Mouse (Mus musculus) hindbrain, embryonic 11.5 days (tissue): Measurements from ENCODE around the gene Tmem88b. TPM values are rescaled to one million over a fixed set of nuclear protein-coding genes. Genes with fewer than 3 reads are reported as not detected.

Source experiments
- ATAC-seq: fragments of 200-750 bp; cut with Nextera tagmentation; 2 replicates; pipeline ENCODE4 v1.8.0; 2017; ENCODE audit warnings: mild to moderate bottlenecking, moderate TSS enrichment, moderate library complexity; ENCODE audit not compliant: low FRiP score
- DNase-seq: peaks from one replicate; pipeline ENCODE4 v3.0.0-alpha.2; 2015; ENCODE audit warnings: low spot score
- H3K27ac ChIP-seq: fragments of 300-500 bp; sonication (generic); 2 replicates; pipeline ENCODE4 v1.5.1; 2014; ENCODE audit warnings: mild to moderate bottlenecking, low read depth, low read length
- H3K27me3 ChIP-seq: fragments of 300-500 bp; sonication (generic); 2 replicates; pipeline ENCODE4 v1.6.1; 2014; ENCODE audit warnings: mild to moderate bottlenecking, low read length, moderate library complexity, mixed read lengths; ENCODE audit not compliant: control insufficient read depth, insufficient read depth
- H3K36me3 ChIP-seq: fragments of 300-500 bp; sonication (generic); 2 replicates; pipeline ENCODE4 v1.6.1; 2014; ENCODE audit warnings: mild to moderate bottlenecking, low read length, moderate library complexity, mixed read lengths; ENCODE audit not compliant: control insufficient read depth, insufficient read depth
- H3K4me1 ChIP-seq: fragments of 300-500 bp; sonication (generic); replicated peaks from 2 replicates; pipeline ENCODE4 v1.6.1; 2014; ENCODE audit warnings: low read length, mixed read lengths; ENCODE audit not compliant: control insufficient read depth, insufficient read depth
- H3K4me2 ChIP-seq: fragments of 300-500 bp; sonication (generic); replicated peaks from 2 replicates; pipeline ENCODE4 v1.6.1; 2014; ENCODE audit warnings: mild to moderate bottlenecking, low read depth, low read length
- H3K4me3 ChIP-seq: fragments of 300-500 bp; sonication (generic); 2 replicates; pipeline ENCODE4 v1.5.1; 2014; ENCODE audit warnings: low read depth, low read length
- H3K9ac ChIP-seq: fragments of 300-500 bp; sonication (generic); 2 replicates; pipeline ENCODE4 v1.6.1; 2014; ENCODE audit warnings: low read depth, low read length
- H3K9me3 ChIP-seq: fragments of 300-500 bp; sonication (generic); 2 replicates; pipeline ENCODE4 v1.6.1; 2016; ENCODE audit warnings: low read length; ENCODE audit not compliant: control insufficient read depth
- WGBS: fragments of 180-500 bp; shearing (Covaris S2); extraction: QIAGEN DNeasy Blood & Tissue Kit; methylation state at CpG from one replicate; pipeline ENCODE4 v1.1.7; 2014; 5-methylcytosine and 5-hydroxymethylcytosine counted together
- polyA plus RNA-seq: library from polyadenylated mRNA; unstranded; fragments of >200 nt; fragmentation: Nextera tagmentation; extraction: Ambion mirVana; gene quantifications from 2 replicates; pipeline ENCODE4 v1.2.1, GENCODE M21; 2014

Gene Tmem88b
- polyA plus RNA-seq, 1 experiment from 2014 or later = 0.52 TPM

DNA sequence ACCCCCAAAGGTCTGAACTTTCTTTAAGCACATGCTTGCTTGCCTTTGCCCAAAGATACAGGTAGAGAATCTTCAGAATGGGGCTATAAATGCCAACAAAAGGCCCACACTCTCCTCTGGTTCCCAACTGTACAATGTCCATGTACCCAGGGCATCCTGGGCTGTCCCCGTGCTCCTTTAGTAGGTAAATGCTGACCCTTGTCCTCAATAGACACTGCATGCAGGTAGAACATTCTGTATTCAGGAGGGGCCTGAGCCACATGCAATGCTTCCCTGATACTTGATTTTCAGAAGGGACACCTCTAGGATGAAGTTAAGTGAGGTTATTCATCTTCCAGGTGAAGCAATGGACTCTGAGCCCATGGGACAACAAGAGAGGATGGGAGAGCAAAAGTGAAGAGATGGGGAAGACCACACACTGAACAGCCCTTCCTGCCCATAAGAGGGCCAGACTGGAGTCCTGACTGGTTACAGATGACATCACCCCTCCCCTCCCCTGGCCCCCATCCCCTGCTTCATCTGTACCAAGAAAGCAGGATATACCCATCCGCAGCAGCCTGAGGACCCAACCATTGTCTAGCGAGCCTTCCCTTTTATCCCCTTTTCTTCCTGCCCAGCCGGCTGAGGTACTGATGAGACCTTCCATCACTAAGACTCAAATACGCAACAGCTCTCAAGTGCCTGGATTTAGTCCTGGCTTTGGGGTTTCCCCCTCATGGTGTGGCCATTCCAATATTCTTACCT lies 12.2 kb downstream of the Tmem88b start:
- ATAC-seq = no peak
- Histone ChIP-seq H3K4me3 (no peak overlapping the region; the same call in 1 of the 2 replicates), H3K9ac (no peak overlapping the region), H3K4me1 (peaks cover 2% of the 10 kb centered on the region; the same call in 1 of the 2 replicates), H3K27ac (no peak overlapping the region), H3K36me3 (no peaks in the 10 kb centered on the region), H3K27me3 (peaks cover 26% of the 10 kb centered on the region), H3K9me3 (no peaks in the 10 kb centered on the region), H3K4me2 (no peak overlapping the region)
- 44% methylated on average over 5 of the region's 5 CpGs for WGBS
- no peak for DNase-seq

DNA sequence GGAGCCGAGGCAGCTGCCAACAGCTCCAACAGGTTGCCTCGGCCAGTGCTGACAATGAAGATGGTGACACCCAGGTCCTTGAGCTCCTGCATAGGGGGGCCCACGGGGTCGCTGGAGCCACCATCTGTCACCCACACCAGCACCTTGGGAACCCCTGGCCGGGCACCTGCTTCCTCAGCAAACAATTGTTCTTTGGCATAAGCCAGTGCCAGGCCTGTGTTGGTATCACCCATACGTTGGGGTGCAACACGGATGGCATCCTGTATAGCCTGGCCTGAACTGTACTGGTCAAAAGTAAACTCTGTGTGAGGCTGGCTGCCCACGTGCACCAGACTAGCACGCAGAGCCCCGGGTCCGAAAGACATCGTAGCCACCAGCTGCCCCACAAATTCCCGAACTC lies 12.9 kb downstream of the Tmem88b start:
- 89% methylated on average over 13 of the region's 13 CpGs for WGBS
- Histone ChIP-seq H3K9me3 (no peaks in the 10 kb centered on the region), H3K27ac (no peak overlapping the region), H3K36me3 (no peaks in the 10 kb centered on the region), H3K27me3 (peaks cover 26% of the 10 kb centered on the region), H3K4me1 (peaks cover 2% of the 10 kb centered on the region; the same call in 1 of the 2 replicates), H3K4me2 (no peak overlapping the region), H3K4me3 (no peak overlapping the region), H3K9ac (no peak overlapping the region)
- DNase-seq (no peak), ATAC-seq (no peak)

DNA sequence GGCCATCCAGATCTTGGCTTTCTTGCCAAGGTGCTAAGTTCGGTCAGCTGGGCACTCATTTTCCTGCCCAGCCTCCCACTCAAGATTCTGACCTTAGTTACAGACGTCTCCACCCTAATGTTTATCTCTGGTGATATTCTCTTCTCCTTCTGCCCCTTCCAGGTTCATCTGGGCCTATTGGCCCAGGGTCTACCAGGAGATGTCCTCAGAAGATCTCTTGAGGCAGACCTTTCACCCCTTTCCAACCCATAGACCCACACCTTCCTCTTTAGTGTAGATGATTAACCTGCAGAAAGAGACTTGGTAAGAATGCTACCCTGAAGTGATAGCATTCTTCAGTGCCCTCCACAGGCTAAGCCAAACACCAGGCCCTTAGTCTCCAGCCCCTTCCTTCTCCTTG lies 14.0 kb downstream of the Tmem88b start:
- no peaks in the 10 kb centered on the region for H3K9me3 ChIP-seq
- no peak for ATAC-seq
- H3K27ac ChIP-seq = no peak overlapping the region
- H3K9ac ChIP-seq = no peak overlapping the region
- no peaks in the 10 kb centered on the region for H3K36me3 ChIP-seq
- no peak overlapping the region for H3K4me2 ChIP-seq
- peaks cover 26% of the 10 kb centered on the region for H3K27me3 ChIP-seq
- H3K4me1 ChIP-seq = peaks cover 2% of the 10 kb centered on the region; the same call in 1 of the 2 replicates
- WGBS = 86% methylated on average over 2 of the region's 2 CpGs
- no peak for DNase-seq
- no peak overlapping the region for H3K4me3 ChIP-seq

DNA sequence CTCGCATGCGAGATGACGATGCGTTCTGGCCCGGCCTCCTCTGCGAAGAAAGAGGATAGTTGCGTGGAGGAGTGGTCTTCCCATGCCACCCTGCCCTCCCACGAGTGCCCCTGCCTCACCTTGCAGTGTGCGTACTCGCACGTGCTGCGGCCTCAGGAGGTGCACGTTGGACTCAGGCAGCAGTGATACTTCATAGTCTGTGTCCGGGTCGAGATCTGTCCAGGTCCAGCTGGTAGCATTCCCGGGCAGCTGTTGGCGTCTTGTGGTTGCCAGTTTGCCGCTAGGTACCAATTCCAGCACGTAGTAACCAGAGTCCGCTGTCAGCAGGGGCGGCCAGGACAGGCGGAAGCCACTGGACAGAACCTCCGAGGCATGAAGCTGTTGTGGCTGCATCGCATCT lies 15.0 kb downstream of the Tmem88b start:
- no peak for ATAC-seq
- WGBS = 46% methylated on average over 24 of the region's 24 CpGs
- peak overlapping the region; percentile 86 for H3K4me2 ChIP-seq
- peaks cover 26% of the 10 kb centered on the region for H3K27me3 ChIP-seq
- peak overlapping the region; percentile 52 for H3K4me3 ChIP-seq
- H3K27ac ChIP-seq = no peak overlapping the region
- H3K4me1 ChIP-seq = peaks cover 2% of the 10 kb centered on the region; the same call in 1 of the 2 replicates
- H3K9ac ChIP-seq = peak overlapping the region; percentile 83
- no peaks in the 10 kb centered on the region for H3K36me3 ChIP-seq
- DNase-seq = no peak
- no peaks in the 10 kb centered on the region for H3K9me3 ChIP-seq

DNA sequence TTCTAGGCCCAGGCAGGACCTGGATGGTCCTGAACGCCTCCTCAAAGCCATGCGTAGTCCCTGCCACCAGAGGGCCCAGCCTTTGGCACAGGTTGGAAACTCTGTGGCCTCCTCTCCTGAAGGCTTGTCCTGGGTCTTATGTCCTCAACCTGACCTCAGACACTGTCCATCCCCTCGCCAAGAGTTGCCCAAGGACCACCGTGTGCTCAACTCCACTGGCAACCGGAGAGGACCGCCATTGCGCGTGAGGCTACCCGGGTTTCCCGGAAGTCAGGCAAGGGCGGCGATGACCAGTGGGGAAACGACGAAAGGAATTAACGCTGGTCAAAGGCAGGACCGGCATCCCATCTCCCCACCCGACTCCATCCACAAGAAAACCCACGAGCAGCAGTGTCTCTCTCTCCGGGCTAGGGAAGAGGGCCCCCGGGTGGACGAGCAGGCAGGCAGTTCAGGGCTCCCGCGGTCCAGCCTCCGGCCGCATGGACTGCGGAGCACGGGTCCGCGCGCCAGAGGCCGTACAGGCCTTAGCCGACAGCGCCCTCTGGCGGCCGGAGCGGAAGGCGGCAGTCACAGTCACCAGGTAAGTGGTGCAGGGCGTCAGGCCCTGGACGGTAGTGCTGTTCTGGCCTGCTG lies 15.7 kb downstream of the Tmem88b start:
- under 1% methylated on average over 39 of the region's 39 CpGs for WGBS
- ATAC-seq (peak; percentile 94), DNase-seq (peak; percentile 97)
- peak overlapping the region; percentile 83 for H3K9ac ChIP-seq
- H3K4me3 ChIP-seq = peak overlapping the region; percentile 52
- H3K4me2 ChIP-seq = peak overlapping the region; percentile 86
- peaks cover 20% of the 10 kb centered on the region for H3K27me3 ChIP-seq
- no peaks in the 10 kb centered on the region for H3K36me3 ChIP-seq
- H3K27ac ChIP-seq = no peak overlapping the region
- H3K9me3 ChIP-seq = no peaks in the 10 kb centered on the region
- peaks cover 2% of the 10 kb centered on the region; the same call in 1 of the 2 replicates for H3K4me1 ChIP-seq

DNA sequence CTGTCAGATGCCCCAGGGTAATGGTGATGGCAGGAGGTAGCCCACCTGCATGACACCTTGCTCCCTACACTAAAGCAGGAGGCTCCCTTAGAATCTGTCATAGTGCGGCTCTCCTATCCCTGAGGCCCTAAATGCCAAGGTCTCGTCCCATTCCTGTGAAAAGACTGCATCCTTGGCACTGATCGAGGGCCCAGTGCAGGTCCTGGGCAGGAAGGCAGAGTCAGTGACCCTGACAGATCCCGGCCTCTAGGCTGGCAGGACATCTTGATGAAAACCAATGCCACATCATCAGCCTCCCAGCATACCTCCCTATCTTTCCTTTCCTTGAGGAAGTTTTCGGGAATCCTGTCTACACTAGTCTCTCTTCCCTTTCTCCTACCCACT lies 16.2 kb downstream of the Tmem88b start:
- Histone ChIP-seq H3K27ac (no peak overlapping the region), H3K9ac (peak overlapping the region; percentile 83), H3K4me3 (peak overlapping the region; percentile 52), H3K4me1 (peaks cover 2% of the 10 kb centered on the region; the same call in 1 of the 2 replicates), H3K4me2 (peak overlapping the region; percentile 86; the same call in 1 of the 2 replicates), H3K27me3 (peaks cover 16% of the 10 kb centered on the region), H3K36me3 (no peaks in the 10 kb centered on the region), H3K9me3 (no peaks in the 10 kb centered on the region)
- WGBS = 59% methylated on average over 5 of the region's 5 CpGs
- DNase-seq (no peak), ATAC-seq (0 out of 2 replicates have a peak, but pooled peaks have one; percentile 2)

DNA sequence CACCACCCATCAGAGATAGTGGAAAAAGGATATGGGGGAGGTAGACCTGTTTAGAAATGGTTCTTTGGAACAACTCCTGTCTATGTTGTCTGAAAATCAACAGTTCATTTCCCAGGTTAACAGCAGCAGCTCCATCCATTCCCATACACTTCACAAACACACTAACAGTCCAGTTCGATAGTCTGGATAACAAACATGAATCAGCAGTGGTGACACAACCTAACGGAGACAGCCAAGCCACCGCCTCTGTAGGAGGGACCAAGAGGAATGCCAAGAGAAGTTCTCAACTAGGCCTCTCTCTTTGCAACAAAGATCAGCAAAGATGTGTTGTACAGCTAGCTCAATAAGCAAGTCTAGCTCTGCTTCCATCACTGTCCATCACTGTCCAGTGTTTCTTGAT lies 23.3 kb downstream of the Tmem88b start:
- WGBS = 91% methylated on average over 3 of the region's 3 CpGs
- Histone ChIP-seq H3K4me2 (no peak overlapping the region), H3K27ac (no peak overlapping the region), H3K9ac (no peak overlapping the region), H3K9me3 (no peaks in the 10 kb centered on the region), H3K36me3 (no peaks in the 10 kb centered on the region), H3K27me3 (no peaks in the 10 kb centered on the region), H3K4me3 (no peak overlapping the region), H3K4me1 (peaks cover 7% of the 10 kb centered on the region)
- no peak for DNase-seq
- ATAC-seq = no peak

DNA sequence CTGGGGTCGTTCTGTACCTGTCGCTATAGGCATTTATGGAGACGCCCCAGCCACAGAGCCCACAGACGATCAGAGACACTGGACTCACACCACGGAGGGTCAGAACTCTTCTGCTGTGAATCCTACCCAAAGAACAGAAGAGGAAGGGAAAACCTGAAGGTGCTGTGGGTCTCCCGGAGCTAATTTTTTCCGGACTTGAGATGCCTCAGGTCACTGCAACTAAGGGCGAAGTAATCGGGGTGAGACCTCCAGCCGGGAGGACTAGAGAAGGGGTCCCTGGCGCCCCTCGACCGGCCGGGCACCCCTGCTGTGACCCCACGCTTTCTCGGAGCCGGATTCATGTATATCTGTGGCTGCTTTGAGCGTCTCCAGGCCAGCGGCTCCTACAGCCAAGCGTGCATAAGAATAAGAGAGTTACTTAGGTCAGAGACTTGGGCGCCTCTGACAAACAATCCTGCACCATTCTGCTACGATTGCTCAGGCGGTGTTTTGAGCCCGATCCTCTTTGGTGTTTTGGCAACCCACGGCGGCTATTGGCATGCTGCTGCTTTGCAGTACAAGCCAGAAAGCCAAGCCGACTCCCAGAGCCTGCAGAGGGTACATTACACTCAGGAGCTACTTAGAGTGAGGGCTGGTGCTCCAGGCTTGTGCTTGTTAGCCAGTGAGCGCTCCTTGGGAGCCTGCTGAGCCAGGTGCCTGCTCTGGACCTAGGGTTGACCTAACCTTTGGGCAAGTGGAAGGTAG lies 24.1 kb downstream of the Tmem88b start:
- Histone ChIP-seq H3K4me2 (peak overlapping the region; percentile 96), H3K27ac (no peak overlapping the region; the same call in 1 of the 2 replicates), H3K36me3 (no peaks in the 10 kb centered on the region), H3K9ac (peak overlapping the region; percentile 78), H3K4me3 (peak overlapping the region; percentile 84), H3K9me3 (no peaks in the 10 kb centered on the region), H3K4me1 (peaks cover 7% of the 10 kb centered on the region), H3K27me3 (no peaks in the 10 kb centered on the region)
- DNase-seq (no peak), ATAC-seq (0 out of 2 replicates have a peak, but pooled peaks have one; percentile 17)
- 2% methylated on average over 28 of the region's 28 CpGs for WGBS
